Mouse (Mus musculus): Measurements from ENCODE around the gene Kcnrg. TPM values are rescaled to one million over a fixed set of nuclear protein-coding genes. Genes with fewer than 3 reads are reported as not detected.

The Kcnrg gene
- polyA plus RNA-seq, 1 experiment = 0.16 TPM

DNA sequence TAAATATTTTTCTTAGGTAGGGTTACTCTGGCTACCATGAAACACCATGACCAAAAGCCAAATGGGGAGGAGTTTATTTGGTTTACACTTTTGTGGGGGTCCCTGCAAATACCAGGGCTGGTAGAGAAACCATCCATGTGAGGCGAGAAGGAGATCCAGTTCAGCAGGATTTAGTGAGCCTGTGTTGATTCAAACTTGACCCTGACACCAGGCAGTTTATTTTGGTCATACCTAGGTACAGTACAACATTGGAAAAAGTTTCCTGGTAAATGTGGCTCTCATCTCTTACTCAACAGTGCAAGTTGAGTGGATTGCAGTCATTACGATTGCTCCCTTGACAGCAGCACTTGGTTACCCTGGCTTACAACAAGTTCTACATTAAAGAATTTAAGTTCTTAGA lies 6.1 kb downstream of the Kcnrg start:
- H3K4me3 ChIP-seq = no peak overlapping the region
- TF ChIP-seq SRF (IDR thresholded peaks at IDR 0.05; ENCODE audit: control insufficient read depth, insufficient read length, low read depth) (no peak), MAX (IDR thresholded peaks at IDR 0.05; ENCODE audit: low read depth) (no peak), CEBPB (IDR thresholded peaks at IDR 0.05; ENCODE audit: insufficient read depth, poor library complexity, severe bottlenecking) (no peak), MYOG (IDR thresholded peaks at IDR 0.05; ENCODE audit: control insufficient read depth in 1 of 3, insufficient read depth in 1 of 3, insufficient read length in 2 of 3, low read depth in 2 of 3) (no peak), E2F4 (IDR thresholded peaks at IDR 0.05; ENCODE audit: insufficient read depth) (no peak), TCF3 (IDR thresholded peaks at IDR 0.05; ENCODE audit: insufficient read length, low read depth) (no peak), POLR2AphosphoS2 (IDR thresholded peaks at IDR 0.05; ENCODE audit: insufficient read length, low read depth) (no peak), TCF12 (IDR thresholded peaks at IDR 0.05; ENCODE audit: insufficient read depth, poor library complexity, severe bottlenecking) (no peak), POLR2A (IDR thresholded peaks at IDR 0.05; ENCODE audit: insufficient read length, low read depth) (no peak), USF1 (IDR thresholded peaks at IDR 0.05; ENCODE audit: low read depth) (no peak), MYOD1 (IDR thresholded peaks at IDR 0.05; ENCODE audit: control insufficient read depth in 1 of 3, insufficient read length in 2 of 3, low read depth in 2 of 3) (no peak), REST (IDR thresholded peaks at IDR 0.05; ENCODE audit: insufficient read depth, insufficient read length) (no peak)

GRCm38 (mm10) chr14:61620371-61620770 lies 13.1 kb downstream of the Kcnrg start:
- no peak overlapping the region for H3K4me2 ChIP-seq (ENCODE audit: low read depth)
- H3K36me3 ChIP-seq (ENCODE audit: control insufficient read depth, insufficient read depth) = peaks cover 6% of the 10 kb centered on the region
- no peak overlapping the region for H3ac ChIP-seq (ENCODE audit: control insufficient read depth, insufficient read length)
- no peak for TF ChIP-seq POLR2AphosphoS2 (IDR thresholded peaks at IDR 0.05; ENCODE audit: insufficient read length, low read depth)
- TF ChIP-seq USF1 (IDR thresholded peaks at IDR 0.05; ENCODE audit: low read depth) = no peak
- TF ChIP-seq TCF3 (IDR thresholded peaks at IDR 0.05; ENCODE audit: insufficient read length, low read depth) = no peak
- no peak for TF ChIP-seq E2F4 (IDR thresholded peaks at IDR 0.05; ENCODE audit: insufficient read depth)
- no peak for TF ChIP-seq TCF12 (IDR thresholded peaks at IDR 0.05; ENCODE audit: insufficient read depth, poor library complexity, severe bottlenecking)
- TF ChIP-seq SRF (IDR thresholded peaks at IDR 0.05; ENCODE audit: control insufficient read depth, insufficient read length, low read depth) = no peak
- no peak for TF ChIP-seq CEBPB (IDR thresholded peaks at IDR 0.05; ENCODE audit: insufficient read depth, poor library complexity, severe bottlenecking)
- H3K79me2 ChIP-seq (ENCODE audit: control insufficient read depth, insufficient read depth) = no peaks in the 10 kb centered on the region
- no peaks in the 10 kb centered on the region for H3K27me3 ChIP-seq (ENCODE audit: control insufficient read depth, insufficient read depth, insufficient read length)
- no peak overlapping the region for H3K4me3 ChIP-seq

More for the DNA sequence above, 6.1 kb downstream of the Kcnrg start:
- Histone ChIP-seq H3K36me3 (ENCODE audit: control insufficient read depth, insufficient read depth) (no peaks in the 10 kb centered on the region), H3K27me3 (ENCODE audit: control insufficient read depth, insufficient read depth, insufficient read length) (no peaks in the 10 kb centered on the region), H3K4me2 (ENCODE audit: low read depth) (no peak overlapping the region), H3K79me2 (ENCODE audit: control insufficient read depth, insufficient read depth) (no peaks in the 10 kb centered on the region), H3ac (ENCODE audit: control insufficient read depth, insufficient read length) (no peak overlapping the region)

DNA sequence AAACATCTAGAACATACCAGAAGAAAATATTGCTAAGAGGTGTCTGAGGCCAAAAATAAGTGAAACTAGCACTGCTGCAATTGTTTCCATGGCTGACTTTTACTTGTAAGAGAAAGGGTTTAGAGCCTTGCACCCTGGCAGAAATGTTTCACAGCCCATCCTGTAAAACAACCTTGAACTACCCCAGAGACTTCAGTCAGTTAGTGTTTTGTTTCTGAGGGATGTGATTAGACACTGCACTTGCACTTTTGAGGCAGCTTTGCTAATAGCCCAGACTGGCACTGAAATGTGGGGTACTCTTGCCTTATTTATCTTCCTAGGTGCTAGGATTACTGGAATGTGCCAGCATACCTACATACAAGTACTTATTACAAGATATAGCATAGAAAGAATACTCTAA lies 28.7 kb downstream of the Kcnrg start:
- peaks cover 22% of the 10 kb centered on the region for H3K36me3 ChIP-seq (ENCODE audit: control insufficient read depth, insufficient read depth)
- H3K27me3 ChIP-seq (ENCODE audit: control insufficient read depth, insufficient read depth, insufficient read length) = no peaks in the 10 kb centered on the region
- H3K4me3 ChIP-seq = no peak overlapping the region
- TF ChIP-seq E2F4 (IDR thresholded peaks at IDR 0.05; ENCODE audit: insufficient read depth) (no peak), MYOD1 (IDR thresholded peaks at IDR 0.05; ENCODE audit: control insufficient read depth in 1 of 3, insufficient read length in 2 of 3, low read depth in 2 of 3) (no peak), POLR2AphosphoS2 (IDR thresholded peaks at IDR 0.05; ENCODE audit: insufficient read length, low read depth) (no peak), USF1 (IDR thresholded peaks at IDR 0.05; ENCODE audit: low read depth) (no peak), TCF3 (IDR thresholded peaks at IDR 0.05; ENCODE audit: insufficient read length, low read depth) (no peak), CEBPB (IDR thresholded peaks at IDR 0.05; ENCODE audit: insufficient read depth, poor library complexity, severe bottlenecking) (no peak), REST (IDR thresholded peaks at IDR 0.05; ENCODE audit: insufficient read depth, insufficient read length) (no peak), POLR2A (IDR thresholded peaks at IDR 0.05; ENCODE audit: insufficient read length, low read depth) (no peak)
- no peak overlapping the region for H3K4me2 ChIP-seq (ENCODE audit: low read depth)
- H3ac ChIP-seq (ENCODE audit: control insufficient read depth, insufficient read length) = no peak overlapping the region
- peaks cover 95% of the 10 kb centered on the region for H3K79me2 ChIP-seq (ENCODE audit: control insufficient read depth, insufficient read depth)

DNA sequence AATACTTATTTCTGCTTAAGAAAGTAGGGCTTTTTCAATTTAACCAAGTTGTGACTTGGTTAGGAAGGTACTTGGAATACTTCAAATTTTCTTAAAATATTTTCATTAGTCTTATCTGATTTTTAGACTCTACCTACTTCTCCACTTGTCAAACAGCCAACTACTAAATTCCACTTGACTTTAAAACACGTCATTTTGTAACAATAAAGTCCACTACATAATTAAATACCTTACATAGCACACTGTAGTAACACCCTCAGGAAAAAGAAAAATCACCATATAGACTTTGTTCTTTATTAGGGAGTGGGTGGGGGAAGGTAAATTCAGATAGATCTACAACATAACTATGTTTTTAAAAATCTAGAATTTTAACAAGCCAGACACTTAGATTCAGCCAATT lies 35.4 kb downstream of the Kcnrg start:
- H3K27me3 ChIP-seq (ENCODE audit: control insufficient read depth, insufficient read depth, insufficient read length) = no peaks in the 10 kb centered on the region
- H3ac ChIP-seq (ENCODE audit: control insufficient read depth, insufficient read length) = no peak overlapping the region
- H3K36me3 ChIP-seq (ENCODE audit: control insufficient read depth, insufficient read depth) = no peaks in the 10 kb centered on the region
- H3K4me3 ChIP-seq = no peak overlapping the region
- peaks cover 96% of the 10 kb centered on the region for H3K79me2 ChIP-seq (ENCODE audit: control insufficient read depth, insufficient read depth)
- TF ChIP-seq REST (IDR thresholded peaks at IDR 0.05; ENCODE audit: insufficient read depth, insufficient read length) = no peak
- no peak for TF ChIP-seq TCF12 (IDR thresholded peaks at IDR 0.05; ENCODE audit: insufficient read depth, poor library complexity, severe bottlenecking)
- TF ChIP-seq MYOD1 (IDR thresholded peaks at IDR 0.05; ENCODE audit: control insufficient read depth in 1 of 3, insufficient read length in 2 of 3, low read depth in 2 of 3) = no peak
- TF ChIP-seq MAX (IDR thresholded peaks at IDR 0.05; ENCODE audit: low read depth) = no peak
- no peak for TF ChIP-seq CEBPB (IDR thresholded peaks at IDR 0.05; ENCODE audit: insufficient read depth, poor library complexity, severe bottlenecking)
- no peak for TF ChIP-seq SRF (IDR thresholded peaks at IDR 0.05; ENCODE audit: control insufficient read depth, insufficient read length, low read depth)
- no peak for TF ChIP-seq E2F4 (IDR thresholded peaks at IDR 0.05; ENCODE audit: insufficient read depth)
- TF ChIP-seq POLR2A (IDR thresholded peaks at IDR 0.05; ENCODE audit: insufficient read length, low read depth) = no peak
- no peak for TF ChIP-seq POLR2AphosphoS2 (IDR thresholded peaks at IDR 0.05; ENCODE audit: insufficient read length, low read depth)
- no peak for TF ChIP-seq TCF3 (IDR thresholded peaks at IDR 0.05; ENCODE audit: insufficient read length, low read depth)
- TF ChIP-seq USF1 (IDR thresholded peaks at IDR 0.05; ENCODE audit: low read depth) = no peak
- H3K4me2 ChIP-seq (ENCODE audit: low read depth) = no peak overlapping the region

DNA sequence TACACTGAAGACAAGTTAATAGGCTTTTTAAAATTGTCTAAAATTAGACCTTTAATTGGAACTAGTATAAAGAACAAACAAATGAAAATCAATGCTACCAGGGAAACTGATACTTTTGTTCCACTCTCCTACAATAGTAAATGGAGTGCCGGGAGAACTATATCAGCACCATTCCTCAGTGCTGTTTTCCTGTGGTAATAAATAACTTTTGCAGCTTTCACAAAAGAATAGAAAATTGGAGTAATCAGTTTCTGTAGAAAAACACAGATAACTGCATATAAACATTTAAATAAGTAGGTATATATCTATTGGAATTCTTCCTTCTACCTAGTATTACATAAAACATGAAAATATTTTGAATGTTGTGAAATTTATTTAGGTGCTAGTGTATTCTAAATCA lies 38.3 kb downstream of the Kcnrg start:
- H3K4me3 ChIP-seq = peak overlapping the region; percentile 95
- peaks cover 81% of the 10 kb centered on the region for H3K79me2 ChIP-seq (ENCODE audit: control insufficient read depth, insufficient read depth)
- no peaks in the 10 kb centered on the region for H3K36me3 ChIP-seq (ENCODE audit: control insufficient read depth, insufficient read depth)
- no peak overlapping the region for H3ac ChIP-seq (ENCODE audit: control insufficient read depth, insufficient read length)
- H3K4me2 ChIP-seq (ENCODE audit: low read depth) = peak overlapping the region; percentile 74
- H3K27me3 ChIP-seq (ENCODE audit: control insufficient read depth, insufficient read depth, insufficient read length) = no peaks in the 10 kb centered on the region
- TF ChIP-seq E2F4 (IDR thresholded peaks at IDR 0.05; ENCODE audit: insufficient read depth) (no peak), MYOD1 (IDR thresholded peaks at IDR 0.05; ENCODE audit: control insufficient read depth in 1 of 3, insufficient read length in 2 of 3, low read depth in 2 of 3) (no peak), MAX (IDR thresholded peaks at IDR 0.05; ENCODE audit: low read depth) (no peak), SRF (IDR thresholded peaks at IDR 0.05; ENCODE audit: control insufficient read depth, insufficient read length, low read depth) (no peak), USF1 (IDR thresholded peaks at IDR 0.05; ENCODE audit: low read depth) (no peak), TCF3 (IDR thresholded peaks at IDR 0.05; ENCODE audit: insufficient read length, low read depth) (no peak), MYOG (IDR thresholded peaks at IDR 0.05; ENCODE audit: control insufficient read depth in 1 of 3, insufficient read depth in 1 of 3, insufficient read length in 2 of 3, low read depth in 2 of 3) (no peak), TCF12 (IDR thresholded peaks at IDR 0.05; ENCODE audit: insufficient read depth, poor library complexity, severe bottlenecking) (no peak), POLR2A (IDR thresholded peaks at IDR 0.05; ENCODE audit: insufficient read length, low read depth) (no peak), REST (IDR thresholded peaks at IDR 0.05; ENCODE audit: insufficient read depth, insufficient read length) (no peak), CEBPB (IDR thresholded peaks at IDR 0.05; ENCODE audit: insufficient read depth, poor library complexity, severe bottlenecking) (no peak), POLR2AphosphoS2 (IDR thresholded peaks at IDR 0.05; ENCODE audit: insufficient read length, low read depth) (no peak)

All from myocyte (in vitro differentiated cells).